Mouse (Mus musculus) neural tube, embryonic 12.5 days (tissue): ENCODE measurements at regions not wholly inside any gene's neighbourhood (a gene's known extent, or its start where the extent isn't known, plus 50 kb on each side); places are given as distances from the start of the nearest gene placed in this dataset.

Experiments used
- ATAC-seq: fragments of 200-750 bp; cut with Nextera tagmentation; 2 replicates; pipeline ENCODE4 v1.8.0; 2017; ENCODE audit warnings: low read depth, mild to moderate bottlenecking, moderate TSS enrichment, moderate library complexity; ENCODE audit not compliant: low FRiP score
- H3K27ac ChIP-seq: fragments of 300-500 bp; sonication (generic); 2 replicates; pipeline ENCODE4 v1.5.1; 2016
- H3K27me3 ChIP-seq: fragments of 300-500 bp; sonication (generic); replicated peaks from 2 replicates; pipeline ENCODE4 v1.6.1; 2016; ENCODE audit warnings: mild to moderate bottlenecking
- H3K36me3 ChIP-seq: fragments of 300-500 bp; sonication (generic); 2 replicates; pipeline ENCODE4 v1.6.1; 2016; ENCODE audit warnings: mild to moderate bottlenecking
- H3K4me1 ChIP-seq: fragments of 300-500 bp; sonication (generic); 2 replicates; pipeline ENCODE4 v1.6.1; 2016
- H3K4me2 ChIP-seq: fragments of 300-500 bp; sonication (generic); replicated peaks from 2 replicates; pipeline ENCODE4 v1.6.1; 2016; ENCODE audit warnings: mild to moderate bottlenecking
- H3K4me3 ChIP-seq: fragments of 300-500 bp; sonication (generic); 2 replicates; pipeline ENCODE4 v1.5.1; 2016
- H3K9ac ChIP-seq: fragments of 300-500 bp; sonication (generic); 2 replicates; pipeline ENCODE4 v1.6.1; 2016; ENCODE audit warnings: mild to moderate bottlenecking
- H3K9me3 ChIP-seq: fragments of 300-500 bp; sonication (generic); 2 replicates; pipeline ENCODE4 v1.6.1; 2016; ENCODE audit warnings: mild to moderate bottlenecking
- WGBS: fragments of 180-500 bp; shearing (Covaris S2); methylation state at CpG from one replicate; pipeline ENCODE4 v1.1.7; 2016; 5-methylcytosine and 5-hydroxymethylcytosine counted together

GRCm38 (mm10) chr11:35006773-35007567 is 114.1 kb upstream of the Slit3 start:
- Histone ChIP-seq H3K4me3 (no peak overlapping the region), H3K4me1 (peaks cover 8% of the 10 kb centered on the region), H3K4me2 (peak overlapping the region; percentile 30; the same call in 1 of the 2 replicates), H3K9me3 (no peaks in the 10 kb centered on the region), H3K27me3 (no peaks in the 10 kb centered on the region), H3K9ac (no peak overlapping the region), H3K27ac (no peak overlapping the region), H3K36me3 (no peaks in the 10 kb centered on the region)
- WGBS = 27% methylated on average over 20 of the region's 20 CpGs
- no peak for ATAC-seq

DNA sequence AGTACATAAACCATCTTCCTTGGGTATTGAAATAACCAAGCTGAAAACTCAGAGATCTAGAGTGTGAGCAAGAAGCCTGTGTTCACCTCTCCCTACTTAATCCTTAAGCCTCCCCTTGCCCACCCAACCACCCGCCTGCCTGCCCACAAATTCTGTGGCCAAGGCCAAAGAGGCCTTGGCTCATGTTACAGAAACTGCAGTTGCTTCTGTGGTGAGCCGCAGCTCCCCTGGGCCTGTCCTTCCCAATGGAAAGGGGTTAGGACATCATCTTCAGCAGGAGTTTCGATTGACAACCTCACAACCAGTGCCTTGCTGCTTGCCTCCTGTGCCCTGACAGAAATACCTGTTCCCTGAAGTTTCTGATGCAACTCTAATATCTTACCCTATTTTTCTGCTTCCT is 115.9 kb upstream of the Slit3 start:
- no peaks in the 10 kb centered on the region for H3K27me3 ChIP-seq
- WGBS = 78% methylated on average over 3 of the region's 3 CpGs
- H3K36me3 ChIP-seq = no peaks in the 10 kb centered on the region
- peaks cover 8% of the 10 kb centered on the region for H3K4me1 ChIP-seq
- no peak overlapping the region for H3K9ac ChIP-seq
- H3K4me2 ChIP-seq = no peak overlapping the region
- H3K4me3 ChIP-seq = no peak overlapping the region
- no peaks in the 10 kb centered on the region for H3K9me3 ChIP-seq
- ATAC-seq = no peak
- H3K27ac ChIP-seq = no peak overlapping the region

- ATAC-seq = no peak
- Histone ChIP-seq H3K27ac (no peak overlapping the region), H3K4me1 (peaks cover 8% of the 10 kb centered on the region), H3K4me3 (no peak overlapping the region), H3K9ac (no peak overlapping the region), H3K27me3 (no peaks in the 10 kb centered on the region), H3K36me3 (no peaks in the 10 kb centered on the region), H3K9me3 (no peaks in the 10 kb centered on the region), H3K4me2 (no peak overlapping the region)
- WGBS = 29% methylated on average over 1 of the region's 1 CpGs
Observed at GRCm38 (mm10) chr11:35004431-35004830, 116.6 kb upstream of the Slit3 start.

- ATAC-seq = no peak
- Histone ChIP-seq H3K4me3 (no peak overlapping the region), H3K27me3 (no peaks in the 10 kb centered on the region), H3K4me1 (peaks cover 8% of the 10 kb centered on the region), H3K27ac (no peak overlapping the region), H3K9me3 (no peaks in the 10 kb centered on the region), H3K9ac (no peak overlapping the region), H3K4me2 (no peak overlapping the region), H3K36me3 (no peaks in the 10 kb centered on the region)
- 31% methylated on average over 3 of the region's 3 CpGs for WGBS
Observed at GRCm38 (mm10) chr11:35003956-35004355, 117.1 kb upstream of the Slit3 start.

DNA sequence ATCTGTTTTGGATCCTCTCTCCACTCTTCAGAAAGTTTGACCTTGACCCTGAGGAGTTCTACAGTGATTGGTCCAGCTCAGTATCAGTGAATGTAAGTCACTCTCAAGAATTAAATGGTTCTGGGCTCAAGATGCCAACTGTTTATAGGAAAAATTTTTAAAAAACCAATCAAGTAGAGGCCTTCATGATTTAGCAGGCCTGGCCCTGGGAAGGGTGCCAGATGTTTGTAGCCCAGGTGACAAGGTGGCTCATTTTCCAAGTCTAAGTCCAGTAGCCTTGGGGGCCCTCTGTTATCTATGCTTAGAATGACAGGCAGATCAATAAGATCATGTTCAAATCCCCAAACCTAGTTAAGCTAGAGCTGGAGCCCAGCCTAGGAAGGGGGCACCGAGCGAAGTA is 123.1 kb upstream of the Slit3 start:
- Histone ChIP-seq H3K4me1 (no peaks in the 10 kb centered on the region), H3K36me3 (no peaks in the 10 kb centered on the region), H3K9me3 (no peaks in the 10 kb centered on the region), H3K9ac (no peak overlapping the region), H3K4me3 (no peak overlapping the region), H3K27me3 (no peaks in the 10 kb centered on the region), H3K4me2 (no peak overlapping the region), H3K27ac (no peak overlapping the region)
- ATAC-seq = no peak
- 98% methylated on average over 2 of the region's 2 CpGs for WGBS

- no peaks in the 10 kb centered on the region for H3K36me3 ChIP-seq
- no peak overlapping the region for H3K9ac ChIP-seq
- WGBS = 61% methylated on average over 4 of the region's 4 CpGs
- no peak overlapping the region for H3K4me2 ChIP-seq
- H3K4me1 ChIP-seq = no peaks in the 10 kb centered on the region
- H3K27me3 ChIP-seq = no peaks in the 10 kb centered on the region
- no peaks in the 10 kb centered on the region for H3K9me3 ChIP-seq
- H3K27ac ChIP-seq = no peak overlapping the region
- no peak overlapping the region for H3K4me3 ChIP-seq
- no peak for ATAC-seq
Observed at GRCm38 (mm10) chr11:34995515-34995914, 125.5 kb upstream of the Slit3 start.

- H3K27ac ChIP-seq = no peak overlapping the region
- no peak overlapping the region for H3K4me2 ChIP-seq
- no peaks in the 10 kb centered on the region for H3K27me3 ChIP-seq
- no peak for ATAC-seq
- H3K9ac ChIP-seq = no peak overlapping the region
- H3K4me3 ChIP-seq = no peak overlapping the region
- no peaks in the 10 kb centered on the region for H3K4me1 ChIP-seq
- no peaks in the 10 kb centered on the region for H3K36me3 ChIP-seq
- no peaks in the 10 kb centered on the region for H3K9me3 ChIP-seq
- WGBS = 76% methylated on average over 5 of the region's 5 CpGs
Observed at GRCm38 (mm10) chr11:34982775-34983457, 138.1 kb upstream of the Slit3 start.

- Histone ChIP-seq H3K9me3 (no peaks in the 10 kb centered on the region), H3K4me1 (no peaks in the 10 kb centered on the region), H3K4me3 (no peak overlapping the region), H3K27me3 (no peaks in the 10 kb centered on the region), H3K36me3 (no peaks in the 10 kb centered on the region), H3K9ac (no peak overlapping the region), H3K4me2 (no peak overlapping the region), H3K27ac (no peak overlapping the region)
- WGBS = 65% methylated on average over 1 of the region's 1 CpGs
- no peak for ATAC-seq
Observed at GRCm38 (mm10) chr11:34980210-34980609, 140.8 kb upstream of the Slit3 start.

GRCm38 (mm10) chr11:34977861-34978260 is 143.2 kb upstream of the Slit3 start:
- no peaks in the 10 kb centered on the region for H3K4me1 ChIP-seq
- H3K9me3 ChIP-seq = no peaks in the 10 kb centered on the region
- 91% methylated on average over 7 of the region's 7 CpGs for WGBS
- H3K4me2 ChIP-seq = no peak overlapping the region
- H3K36me3 ChIP-seq = no peaks in the 10 kb centered on the region
- no peak for ATAC-seq
- no peak overlapping the region for H3K27ac ChIP-seq
- H3K27me3 ChIP-seq = no peaks in the 10 kb centered on the region
- no peak overlapping the region for H3K4me3 ChIP-seq
- no peak overlapping the region for H3K9ac ChIP-seq

DNA sequence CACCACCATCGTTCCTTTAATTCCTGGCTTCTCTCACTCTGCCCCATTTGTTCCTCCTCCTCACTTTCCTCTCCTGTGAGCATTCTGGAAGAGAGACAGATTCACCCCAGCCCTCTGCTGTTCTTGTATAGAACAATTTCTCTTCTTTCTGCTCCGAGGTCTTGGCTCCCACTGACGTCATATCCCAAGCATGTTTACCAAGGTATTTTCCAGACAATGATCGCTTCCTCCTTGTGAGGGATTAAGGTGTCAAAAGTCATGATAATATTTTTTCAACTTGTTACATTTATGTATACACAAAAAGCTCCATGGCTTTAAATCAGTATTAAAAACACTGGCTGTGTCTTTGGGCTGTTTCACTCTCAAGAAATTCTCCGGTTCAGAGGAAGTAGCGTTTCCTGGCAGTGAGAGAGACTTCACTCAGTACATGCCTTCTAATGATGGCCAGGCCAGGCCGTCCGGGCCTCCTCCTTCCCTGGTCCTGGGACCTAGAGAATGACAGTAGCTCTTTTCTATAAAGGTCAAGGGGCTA is 142.4 kb upstream of the Spdl1 start:
- Histone ChIP-seq H3K27ac (no peak overlapping the region), H3K9me3 (no peaks in the 10 kb centered on the region), H3K4me1 (no peaks in the 10 kb centered on the region), H3K4me2 (no peak overlapping the region), H3K36me3 (no peaks in the 10 kb centered on the region), H3K4me3 (no peak overlapping the region), H3K9ac (no peak overlapping the region), H3K27me3 (no peaks in the 10 kb centered on the region)
- ATAC-seq = no peak
- 83% methylated on average over 8 of the region's 8 CpGs for WGBS

GRCm38 (mm10) chr11:34973467-34973921 is 140.1 kb upstream of the Spdl1 start:
- no peak overlapping the region for H3K4me3 ChIP-seq
- no peaks in the 10 kb centered on the region for H3K4me1 ChIP-seq
- H3K9me3 ChIP-seq = no peaks in the 10 kb centered on the region
- no peaks in the 10 kb centered on the region for H3K36me3 ChIP-seq
- H3K9ac ChIP-seq = no peak overlapping the region
- H3K4me2 ChIP-seq = no peak overlapping the region
- ATAC-seq = no peak
- no peak overlapping the region for H3K27ac ChIP-seq
- no peaks in the 10 kb centered on the region for H3K27me3 ChIP-seq
- WGBS = 55% methylated on average over 1 of the region's 1 CpGs

GRCm38 (mm10) chr11:34973012-34973411 is 139.6 kb upstream of the Spdl1 start:
- Histone ChIP-seq H3K9ac (no peak overlapping the region), H3K9me3 (no peaks in the 10 kb centered on the region), H3K27me3 (no peaks in the 10 kb centered on the region), H3K4me2 (no peak overlapping the region), H3K36me3 (no peaks in the 10 kb centered on the region), H3K27ac (no peak overlapping the region), H3K4me3 (no peak overlapping the region), H3K4me1 (no peaks in the 10 kb centered on the region)
- WGBS = 70% methylated on average over 5 of the region's 5 CpGs
- ATAC-seq = no peak
